Mouse (Mus musculus) cortical plate, adult 2 months (tissue): Measurements from ENCODE around the gene Clip4.

ENCODE experiments used
- CTCF ChIP-seq: fragments of 200-500 bp; IDR thresholded peaks from 2 replicates; pipeline ENCODE4 v1.5.1; 2011; ENCODE audit warnings: mild to moderate bottlenecking, control low read depth, low read length; ENCODE audit not compliant: insufficient read depth; ENCODE audit errors: extremely low read depth
- POLR2A ChIP-seq: fragments of 200-500 bp; IDR thresholded peaks from 2 replicates; pipeline ENCODE4 v1.6.1; 2011; ENCODE audit warnings: mild to moderate bottlenecking, low read length, control low read depth; ENCODE audit not compliant: insufficient read depth; ENCODE audit errors: extremely low read depth

- TF ChIP-seq CTCF, result no peak
- TF ChIP-seq POLR2A, result no peak
These were observed 97.2 kb downstream of the Clip4 start for GRCm38 (mm10) chr17:71865437-71865836.
